Mouse (Mus musculus): ENCODE results near the gene Olfr689.
"Not testable (repeated sequence)": the region's sequence is repeated elsewhere in the genome, so short reads cannot be mapped to it uniquely, and the experiment has no call there.

The Olfr689 gene

DNA sequence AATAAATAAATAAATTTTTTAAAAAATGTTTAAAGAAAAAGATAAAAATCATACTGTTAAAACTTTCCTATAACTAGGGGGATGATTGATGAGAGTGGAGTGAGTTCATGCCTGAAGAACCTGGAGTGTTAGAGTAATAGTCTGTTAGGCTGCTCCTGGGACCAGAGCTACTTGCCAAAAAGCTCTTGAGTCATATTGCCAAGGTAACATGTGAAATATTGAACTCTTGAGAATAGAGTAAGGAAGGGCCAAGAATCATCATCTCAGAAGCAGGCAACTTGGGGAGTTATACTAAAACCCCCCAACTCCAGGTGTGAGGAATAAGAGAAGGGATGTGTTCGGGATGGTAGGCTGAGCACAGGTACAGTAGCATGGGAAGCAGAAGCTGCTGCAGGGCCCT is at the start of gene Olfr689:
TSS of gene Olfr689 (plus strand) at position 301 of the 400 bp plus-strand sequence.
- no peak for DNase-seq (ENCODE audit: low spot score in 2 of 2)

DNA sequence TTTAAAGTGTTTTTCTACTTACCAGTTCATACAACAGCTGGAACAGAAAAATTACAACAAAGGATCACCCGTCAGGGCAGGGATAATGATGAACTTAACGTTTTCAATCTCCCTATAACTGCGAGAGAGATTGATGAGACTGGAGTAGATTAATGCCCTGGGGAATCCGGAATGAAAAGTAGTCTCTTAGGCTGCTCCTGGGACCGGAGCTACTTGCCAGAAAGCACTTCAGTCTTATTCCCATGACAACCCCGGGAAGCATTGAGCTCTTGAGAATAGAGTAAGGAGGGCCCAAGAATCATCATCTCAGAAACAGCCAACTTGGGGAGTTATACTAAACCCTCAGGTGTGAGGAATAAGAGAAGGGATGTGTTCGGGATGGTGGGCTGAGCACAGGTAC is 38.5 kb upstream of the Olfr689 start:
- DNase-seq (ENCODE audit: low spot score in 2 of 2), result no peak

GRCm38 (mm10) chr7:105287795-105288194 is 23.2 kb upstream of the Olfr689 start, which contains the start of gene Olfr688:
Olfr688 (plus strand) TSS chr7:105288095.
- no peak for DNase-seq (ENCODE audit: low spot score in 2 of 2)

GRCm38 (mm10) chr7:105290051-105290450 is 20.9 kb upstream of the Olfr689 start:
- no peak for DNase-seq (ENCODE audit: low spot score in 2 of 2)

GRCm38 (mm10) chr7:105325302-105325701 is 14.3 kb downstream of the Olfr689 start:
- no peak for DNase-seq (ENCODE audit: low spot score in 2 of 2)

DNA sequence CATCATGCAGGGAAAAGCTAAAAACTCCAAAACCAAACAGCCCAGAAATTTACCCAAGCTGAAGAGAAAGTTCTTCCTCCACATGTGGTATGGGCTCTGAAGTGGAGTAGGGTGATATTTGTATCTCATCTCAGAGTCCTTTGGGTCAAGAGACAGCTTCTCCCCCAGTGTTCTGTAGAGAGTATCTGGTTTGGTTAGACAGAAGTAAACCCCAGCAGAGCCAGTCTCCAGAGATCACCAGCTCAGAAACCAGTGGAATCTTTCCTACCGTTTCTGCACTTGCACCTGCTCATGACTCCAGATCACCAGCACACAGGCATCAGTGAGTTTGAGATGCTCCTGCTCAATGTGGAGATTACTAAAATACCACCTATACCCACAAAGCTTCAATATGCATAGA is 23.0 kb downstream of the Olfr689 start, which contains the start of gene Olfr690:
TSS of gene Olfr690 (minus strand) at position 101 of the 400 bp plus-strand sequence.
- DNase-seq (ENCODE audit: low spot score in 2 of 2), result no peak

DNA sequence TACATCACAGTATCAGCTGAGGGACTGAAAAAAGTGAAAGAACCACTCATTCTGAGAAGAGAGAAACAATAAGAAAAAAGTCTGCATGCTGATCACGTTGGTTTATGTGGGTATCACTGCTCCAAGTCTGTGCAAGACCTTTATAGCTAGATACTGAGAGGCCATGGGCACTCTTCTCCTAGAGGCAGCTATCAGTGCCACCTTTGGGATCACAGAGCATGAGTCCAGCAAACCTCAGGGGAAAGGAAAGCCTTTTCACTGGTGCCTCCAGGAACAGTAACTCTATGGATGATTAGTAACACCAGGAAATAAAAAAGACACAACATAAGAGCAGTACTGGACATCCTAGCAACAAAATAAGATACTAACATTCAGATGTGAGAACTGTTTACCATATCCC is 31.2 kb downstream of the Olfr689 start, which contains the start of gene Olfr691:
TSS of gene Olfr691 (minus strand) at position 101 of the 400 bp plus-strand sequence.
- no peak for DNase-seq (ENCODE audit: low spot score in 2 of 2)

DNA sequence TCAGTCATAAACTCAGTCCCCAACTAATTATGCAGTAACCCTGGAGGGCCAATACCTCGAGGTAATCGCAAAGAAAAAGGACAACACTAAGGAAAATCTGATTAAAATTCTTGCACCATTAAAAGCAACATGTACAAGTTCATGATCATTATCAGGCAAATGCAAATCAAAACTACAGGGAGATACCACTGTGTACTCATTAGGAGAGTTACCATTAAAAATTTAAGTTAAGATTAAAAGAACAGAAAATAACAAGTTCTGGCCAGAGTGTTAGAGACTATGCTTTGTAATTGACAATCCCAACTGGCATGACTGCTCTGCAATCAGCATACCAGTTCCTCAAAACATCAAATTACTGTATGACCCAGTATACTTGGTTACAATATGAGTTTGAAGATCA is 31.8 kb downstream of the Olfr689 start:
- no peak for DNase-seq (ENCODE audit: low spot score in 2 of 2)

GRCm38 (mm10) chr7:105356064-105356463 is 45.1 kb downstream of the Olfr689 start:
- DNase-seq (ENCODE audit: low spot score in 2 of 2), result not testable (repeated sequence)

DNA sequence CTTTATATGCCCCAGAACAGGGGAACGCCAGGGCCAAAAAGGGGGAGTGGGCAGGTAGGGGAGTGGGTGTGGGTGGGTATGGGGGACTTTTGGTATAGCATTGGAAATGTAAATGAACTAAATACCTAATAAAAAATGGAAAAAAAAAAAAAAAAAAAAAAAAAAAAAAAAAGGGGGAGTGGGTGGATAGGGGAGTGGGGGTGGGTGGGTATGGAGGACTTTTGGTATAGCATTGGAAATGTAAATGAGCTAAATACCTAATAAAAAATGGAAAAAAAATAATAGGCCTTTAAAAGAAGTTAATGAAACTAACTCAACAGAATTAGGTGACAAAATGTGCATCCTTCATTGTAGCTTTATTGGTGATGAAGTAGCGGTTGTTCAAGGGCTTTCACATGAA is 45.5 kb downstream of the Olfr689 start:
- not testable (repeated sequence) for DNase-seq (ENCODE audit: low spot score in 2 of 2)

- DNase-seq (ENCODE audit: low spot score in 2 of 2), result no peak
Measured at GRCm38 (mm10) chr7:105361713-105362112, 50.7 kb downstream of the Olfr689 start.

DNA sequence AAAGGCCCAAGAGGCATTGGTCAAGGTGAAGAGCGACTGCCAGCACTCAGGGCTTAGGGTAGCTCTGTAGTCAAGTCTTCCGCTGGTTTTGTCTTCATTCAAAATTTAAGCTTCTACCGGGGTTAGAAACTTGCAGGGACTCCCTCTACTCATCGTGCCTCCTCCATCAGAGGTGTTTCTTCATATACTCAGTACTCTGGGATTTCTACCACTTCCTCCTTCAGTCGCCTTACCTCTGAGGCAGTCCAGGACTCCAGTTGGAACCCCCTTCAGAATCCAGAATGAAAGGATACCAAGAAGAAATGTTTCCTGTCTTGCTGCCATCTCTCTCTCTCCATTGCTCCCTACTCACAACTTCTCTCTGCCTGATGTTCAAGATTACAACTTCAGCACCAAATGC is 56.3 kb downstream of the Olfr689 start:
- DNase-seq (ENCODE audit: low spot score in 2 of 2), result no peak

DNA sequence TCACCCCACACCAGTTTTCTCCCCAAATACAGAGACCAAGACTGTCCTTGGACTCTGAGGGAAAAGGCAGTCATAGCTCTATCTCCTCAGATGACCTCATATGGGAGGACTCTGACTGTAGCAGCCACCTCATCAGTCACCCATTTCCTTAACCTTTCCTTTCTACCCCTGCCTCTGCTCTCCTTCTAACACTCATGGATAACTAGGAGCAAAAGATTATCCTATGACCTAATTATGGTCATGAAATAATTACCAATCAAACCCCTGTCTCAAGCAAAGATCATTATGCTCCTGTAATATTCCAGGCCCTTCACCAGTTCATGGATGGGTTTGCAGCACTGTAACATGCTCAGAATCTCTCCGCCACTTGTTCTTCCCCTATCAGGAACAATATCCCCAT is 57.0 kb downstream of the Olfr689 start, which contains the start of gene Olfr692:
TSS of gene Olfr692 (plus strand) at position 301 of the 400 bp plus-strand sequence.
- no peak for DNase-seq (ENCODE audit: low spot score in 2 of 2)

- no peak for DNase-seq (ENCODE audit: low spot score in 2 of 2)
Measured at GRCm38 (mm10) chr7:105368521-105368920, 57.6 kb downstream of the Olfr689 start.
